Mouse (Mus musculus) kidney, adult 2 months (tissue): Measurements from ENCODE around the gene Baz1a. TPM values are rescaled to one million over a fixed set of nuclear protein-coding genes. Genes with fewer than 3 reads are reported as not detected.

ENCODE experiments used
- DNase-seq: peaks from one replicate; pipeline ENCODE4 v3.0.0; 2021
- H3K27ac ChIP-seq: fragments of 200-500 bp; 2 replicates; pipeline ENCODE4 v1.5.1; 2012; ENCODE audit warnings: low read depth, low read length, control low read depth, inconsistent platforms; ENCODE audit not compliant: insufficient read depth
- H3K27me3 ChIP-seq: fragments of 200-500 bp; replicated peaks from 2 replicates; pipeline ENCODE4 v1.6.1; 2012; ENCODE audit warnings: mild to moderate bottlenecking, moderate library complexity, low read length, inconsistent platforms; ENCODE audit not compliant: control insufficient read depth, insufficient read depth
- H3K36me3 ChIP-seq: fragments of 200-500 bp; 2 replicates; pipeline ENCODE4 v1.6.1; 2012; ENCODE audit warnings: mild to moderate bottlenecking, moderate library complexity, low read length, inconsistent platforms; ENCODE audit not compliant: control insufficient read depth, insufficient read depth
- H3K4me1 ChIP-seq: fragments of 200-500 bp; 2 replicates; pipeline ENCODE4 v1.6.1; 2011; ENCODE audit warnings: low read length; ENCODE audit not compliant: control insufficient read depth, insufficient read depth
- H3K4me3 ChIP-seq: fragments of 200-500 bp; 2 replicates; pipeline ENCODE4 v1.5.1; 2011; ENCODE audit warnings: mild to moderate bottlenecking, low read depth, low read length, control low read depth; ENCODE audit not compliant: insufficient read depth
- CTCF ChIP-seq: fragments of 200-500 bp; conservative IDR thresholded peaks from 2 replicates; pipeline ENCODE4 v1.5.1; 2011; ENCODE audit warnings: low read depth, mild to moderate bottlenecking, control low read depth, low read length, moderate library complexity, mixed read lengths; ENCODE audit not compliant: insufficient read depth, insufficient read length
- POLR2A ChIP-seq: fragments of 200-500 bp; IDR thresholded peaks from one replicate; pipeline ENCODE4 v1.6.1; 2011; ENCODE audit warnings: low read depth, low read length, control low read depth
- WGBS: fragments of 180-500 bp; shearing (Covaris S2); methylation state at CpG from one replicate; pipeline ENCODE4 v1.1.7; 2018; 5-methylcytosine and 5-hydroxymethylcytosine counted together
- polyA plus RNA-seq: library from polyadenylated mRNA; depleted of rRNA; stranded (reverse); fragments of >200 nt; gene quantifications from 2 replicates; pipeline ENCODE4 v1.2.3, GENCODE M21; 2012

The Baz1a gene
- polyA plus RNA-seq, 1 experiment = 3.8 TPM

- peaks cover 3% of the 10 kb centered on the region; the same call in 1 of the 2 replicates for H3K36me3 ChIP-seq
- no peak overlapping the region for H3K27ac ChIP-seq
- no peak for DNase-seq
- no peaks in the 10 kb centered on the region for H3K27me3 ChIP-seq
- no peak overlapping the region for H3K4me3 ChIP-seq
- TF ChIP-seq POLR2A (no peak), CTCF (0 out of 2 replicates have a peak, but pooled peaks have one; percentile 11)
- 100% methylated on average over 2 of the region's 2 CpGs for WGBS
- no peaks in the 10 kb centered on the region for H3K4me1 ChIP-seq
Observed at GRCm38 (mm10) chr12:54890426-54890825, 123.7 kb downstream of the Baz1a start.

- H3K36me3 ChIP-seq = no peaks in the 10 kb centered on the region
- WGBS = 57% methylated on average over 4 of the region's 4 CpGs
- TF ChIP-seq POLR2A (no peak), CTCF (no peak)
- H3K27ac ChIP-seq = no peak overlapping the region
- H3K4me3 ChIP-seq = no peak overlapping the region
- H3K27me3 ChIP-seq = no peaks in the 10 kb centered on the region
- no peak for DNase-seq
- no peaks in the 10 kb centered on the region for H3K4me1 ChIP-seq
Observed at GRCm38 (mm10) chr12:54887580-54888127, 126.5 kb downstream of the Baz1a start.

- no peak for TF ChIP-seq POLR2A
- TF ChIP-seq CTCF = peak; percentile 66
- no peak overlapping the region for H3K27ac ChIP-seq
Observed at GRCm38 (mm10) chr12:54879630-54880029, 134.5 kb downstream of the Baz1a start.

GRCm38 (mm10) chr12:54879211-54879610 is 134.9 kb downstream of the Baz1a start:
- WGBS = 65% methylated on average over 5 of the region's 5 CpGs
- Histone ChIP-seq H3K36me3 (no peaks in the 10 kb centered on the region), H3K27me3 (no peaks in the 10 kb centered on the region), H3K4me1 (no peaks in the 10 kb centered on the region), H3K27ac (no peak overlapping the region), H3K4me3 (no peak overlapping the region)
- no peak for DNase-seq
- TF ChIP-seq POLR2A (no peak), CTCF (no peak)

More at GRCm38 (mm10) chr12:54879630-54880029, 134.5 kb downstream of the Baz1a start:
- Histone ChIP-seq H3K4me3 (no peak overlapping the region), H3K27me3 (no peaks in the 10 kb centered on the region), H3K4me1 (no peaks in the 10 kb centered on the region), H3K36me3 (no peaks in the 10 kb centered on the region)
- peak; percentile 71 for DNase-seq
- WGBS = 6% methylated on average over 6 of the region's 6 CpGs

- DNase-seq = no peak
- TF ChIP-seq POLR2A (no peak), CTCF (no peak)
- no peaks in the 10 kb centered on the region for H3K27me3 ChIP-seq
- no peak overlapping the region for H3K27ac ChIP-seq
- H3K4me3 ChIP-seq = no peak overlapping the region
- H3K4me1 ChIP-seq = no peaks in the 10 kb centered on the region
- WGBS = 83% methylated on average over 1 of the region's 1 CpGs
- H3K36me3 ChIP-seq = no peaks in the 10 kb centered on the region
Observed at GRCm38 (mm10) chr12:54877875-54878274, 136.3 kb downstream of the Baz1a start.

GRCm38 (mm10) chr12:54876879-54877278 is 137.3 kb downstream of the Baz1a start:
- TF ChIP-seq POLR2A = no peak
- TF ChIP-seq CTCF = no peak
- no peak overlapping the region for H3K4me3 ChIP-seq
- H3K27ac ChIP-seq = no peak overlapping the region
- H3K36me3 ChIP-seq = no peaks in the 10 kb centered on the region
- DNase-seq = no peak
- WGBS = 45% methylated on average over 5 of the region's 5 CpGs
- no peaks in the 10 kb centered on the region for H3K27me3 ChIP-seq
- H3K4me1 ChIP-seq = no peaks in the 10 kb centered on the region

GRCm38 (mm10) chr12:54874711-54875110 is 139.4 kb downstream of the Baz1a start:
- Histone ChIP-seq H3K4me1 (no peaks in the 10 kb centered on the region), H3K4me3 (no peak overlapping the region), H3K27me3 (no peaks in the 10 kb centered on the region), H3K36me3 (no peaks in the 10 kb centered on the region), H3K27ac (no peak overlapping the region)
- TF ChIP-seq CTCF = no peak
- no peak for TF ChIP-seq POLR2A
- WGBS = 57% methylated on average over 6 of the region's 6 CpGs
- peak; percentile 24 for DNase-seq
